Mouse (Mus musculus) lung, embryonic 14.5 days (tissue): ENCODE data around the gene Prlhr. TPM values are rescaled to one million over a fixed set of nuclear protein-coding genes. Genes with fewer than 3 reads are reported as not detected.
A peak's percentile ranks its signal among the peaks of the same experiment; 100 is the strongest.

ENCODE experiments used
- ATAC-seq: fragments of 200-750 bp; cut with Nextera tagmentation; 2 replicates; pipeline ENCODE4 v1.8.0; 2017; ENCODE audit warnings: mild to moderate bottlenecking, moderate TSS enrichment, moderate library complexity; ENCODE audit not compliant: insufficient read depth
- DNase-seq: peaks from one replicate; pipeline ENCODE4 v3.0.0-alpha.2; 2015
- H3K27ac ChIP-seq: fragments of 300-500 bp; sonication (generic); 2 replicates; pipeline ENCODE4 v1.5.1; 2014; ENCODE audit warnings: low read depth, mild to moderate bottlenecking, moderate library complexity
- H3K27me3 ChIP-seq: fragments of 300-500 bp; sonication (generic); 2 replicates; pipeline ENCODE4 v1.6.1; 2014; ENCODE audit warnings: low read length, control low read depth; ENCODE audit not compliant: insufficient read depth
- H3K36me3 ChIP-seq: fragments of 300-500 bp; sonication (generic); 2 replicates; pipeline ENCODE4 v1.6.1; 2014; ENCODE audit warnings: control low read depth; ENCODE audit not compliant: insufficient read depth
- H3K4me1 ChIP-seq: fragments of 300-500 bp; sonication (generic); 2 replicates; pipeline ENCODE4 v1.6.1; 2014; ENCODE audit warnings: antibody characterized with exemption, control low read depth; ENCODE audit not compliant: insufficient read depth
- H3K4me2 ChIP-seq: fragments of 300-500 bp; sonication (generic); 2 replicates; pipeline ENCODE4 v1.6.1; 2014; ENCODE audit warnings: mild to moderate bottlenecking
- H3K4me3 ChIP-seq: fragments of 300-500 bp; sonication (generic); 2 replicates; pipeline ENCODE4 v1.5.1; 2014; ENCODE audit warnings: low read depth, low read length
- H3K9ac ChIP-seq: fragments of 300-500 bp; sonication (generic); 2 replicates; pipeline ENCODE4 v1.6.1; 2014
- H3K9me3 ChIP-seq: fragments of 300-500 bp; sonication (generic); 2 replicates; pipeline ENCODE4 v1.6.1; 2016; ENCODE audit warnings: low read depth, low read length, control low read depth
- CTCF ChIP-seq: IDR thresholded peaks from 2 replicates; pipeline ENCODE4 v1.5.1; 2016; ENCODE audit warnings: antibody characterized with exemption, low read depth
- WGBS: fragments of 180-500 bp; shearing (Covaris S2); extraction: QIAGEN DNeasy Blood & Tissue Kit; methylation state at CpG from one replicate; pipeline ENCODE4 v1.1.7; 2014; 5-methylcytosine and 5-hydroxymethylcytosine counted together
- polyA plus RNA-seq: library from polyadenylated mRNA; unstranded; fragments of >200 nt; fragmentation: Nextera tagmentation; extraction: Ambion mirVana; gene quantifications from 2 replicates; pipeline ENCODE4 v1.2.1, GENCODE M21; 2014

Prlhr gene
- polyA plus RNA-seq, 1 experiment from 2014 or later = not detected

DNA sequence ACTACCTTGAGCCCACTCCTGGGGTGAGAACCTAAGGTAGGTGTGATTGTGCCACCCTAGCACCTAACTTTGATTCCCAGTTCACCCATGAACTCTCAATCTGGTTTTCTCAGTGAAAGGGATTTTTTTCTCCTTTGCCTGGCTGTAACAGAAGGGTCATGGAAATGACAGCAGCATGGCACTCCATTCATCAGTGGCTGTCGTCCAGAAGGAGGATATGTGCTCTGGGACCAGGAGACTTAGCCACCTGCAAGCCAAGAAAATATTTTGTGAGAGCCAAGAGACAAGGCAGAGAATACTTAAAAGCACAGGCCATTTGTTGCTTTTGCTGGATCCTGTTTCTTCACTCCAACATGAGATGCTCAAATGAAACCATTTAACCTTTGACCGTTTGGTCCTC lies 6.6 kb downstream of the Prlhr start:
- Histone ChIP-seq H3K4me3 (no peak overlapping the region), H3K4me2 (no peak overlapping the region), H3K4me1 (no peaks in the 10 kb centered on the region), H3K27me3 (peaks cover 9% of the 10 kb centered on the region), H3K27ac (no peak overlapping the region), H3K9ac (no peak overlapping the region), H3K36me3 (no peaks in the 10 kb centered on the region), H3K9me3 (no peaks in the 10 kb centered on the region)
- DNase-seq (no peak), ATAC-seq (no peak)
- TF ChIP-seq CTCF = no peak
- 57% methylated on average over 2 of the region's 2 CpGs for WGBS

GRCm38 (mm10) chr19:60459680-60460079 lies 8.4 kb downstream of the Prlhr start:
- no peak overlapping the region for H3K4me2 ChIP-seq
- no peak overlapping the region for H3K27ac ChIP-seq
- H3K9ac ChIP-seq = no peak overlapping the region
- peak; percentile 63 for DNase-seq
- H3K9me3 ChIP-seq = no peaks in the 10 kb centered on the region
- no peaks in the 10 kb centered on the region for H3K4me1 ChIP-seq
- H3K27me3 ChIP-seq = no peaks in the 10 kb centered on the region; the same call in none of the 2 replicates
- WGBS = 16% methylated on average over 3 of the region's 3 CpGs
- ATAC-seq = peak; percentile 52; the same call in 1 of the 2 replicates
- H3K4me3 ChIP-seq = no peak overlapping the region
- no peak for TF ChIP-seq CTCF
- no peaks in the 10 kb centered on the region for H3K36me3 ChIP-seq

GRCm38 (mm10) chr19:60459071-60459470 lies 9.0 kb downstream of the Prlhr start:
- H3K4me2 ChIP-seq = no peak overlapping the region
- no peaks in the 10 kb centered on the region for H3K36me3 ChIP-seq
- no peak overlapping the region for H3K9ac ChIP-seq
- H3K27ac ChIP-seq = no peak overlapping the region
- WGBS = 78% methylated on average over 2 of the region's 2 CpGs
- TF ChIP-seq CTCF = no peak
- DNase-seq (no peak), ATAC-seq (no peak)
- no peaks in the 10 kb centered on the region for H3K4me1 ChIP-seq
- no peak overlapping the region for H3K4me3 ChIP-seq
- no peaks in the 10 kb centered on the region; the same call in none of the 2 replicates for H3K27me3 ChIP-seq
- H3K9me3 ChIP-seq = no peaks in the 10 kb centered on the region

DNA sequence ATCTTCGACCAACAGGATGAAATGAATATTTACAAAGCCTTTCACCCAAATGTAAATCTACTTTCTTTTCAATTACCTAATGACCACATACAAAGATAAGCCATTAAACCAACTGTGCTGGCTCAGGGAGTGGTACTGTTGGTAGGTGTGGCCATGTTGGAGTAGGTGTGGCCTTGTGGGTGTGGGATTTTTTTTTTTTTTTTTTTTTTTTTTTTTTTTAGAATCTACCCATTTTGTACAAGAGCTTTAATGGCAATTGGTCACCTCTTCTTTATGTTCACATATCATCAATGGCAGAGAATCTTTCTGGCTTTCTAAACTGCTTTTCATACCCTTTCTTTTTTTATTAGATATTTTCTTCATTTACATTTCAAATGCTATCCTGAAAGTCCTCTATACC lies 12.3 kb downstream of the Prlhr start:
- DNase-seq = no peak
- Histone ChIP-seq H3K4me2 (no peak overlapping the region), H3K4me3 (no peak overlapping the region), H3K4me1 (no peaks in the 10 kb centered on the region), H3K27me3 (no peaks in the 10 kb centered on the region), H3K9me3 (no peaks in the 10 kb centered on the region), H3K36me3 (no peaks in the 10 kb centered on the region), H3K27ac (no peak overlapping the region), H3K9ac (no peak overlapping the region)
- no peak for TF ChIP-seq CTCF
- ATAC-seq = no peak
- WGBS = 64% methylated on average over 1 of the region's 1 CpGs

DNA sequence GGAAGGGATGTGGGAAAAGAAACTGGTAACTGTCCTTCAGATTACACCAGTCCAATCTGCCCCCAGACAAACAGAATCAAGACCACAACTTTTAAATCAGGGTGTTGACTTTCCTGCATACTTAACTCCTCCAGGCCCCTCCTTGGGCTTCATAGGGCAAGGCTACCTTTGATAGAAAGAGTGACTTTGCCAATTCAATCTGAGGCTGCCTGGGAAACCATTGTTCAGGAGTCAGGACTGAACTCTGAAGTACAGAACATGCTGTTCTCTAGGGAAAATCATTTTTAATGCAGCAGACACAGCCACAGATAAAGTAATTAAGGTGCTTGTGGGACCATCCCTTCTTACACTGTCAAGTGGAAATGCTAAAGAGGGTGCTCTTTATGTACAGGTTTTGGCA lies 27.6 kb downstream of the Prlhr start:
- Histone ChIP-seq H3K4me2 (no peak overlapping the region), H3K27me3 (no peaks in the 10 kb centered on the region), H3K9me3 (no peaks in the 10 kb centered on the region), H3K4me3 (no peak overlapping the region), H3K4me1 (no peaks in the 10 kb centered on the region), H3K27ac (no peak overlapping the region), H3K36me3 (no peaks in the 10 kb centered on the region), H3K9ac (no peak overlapping the region)
- DNase-seq (no peak), ATAC-seq (no peak)
- no peak for TF ChIP-seq CTCF

DNA sequence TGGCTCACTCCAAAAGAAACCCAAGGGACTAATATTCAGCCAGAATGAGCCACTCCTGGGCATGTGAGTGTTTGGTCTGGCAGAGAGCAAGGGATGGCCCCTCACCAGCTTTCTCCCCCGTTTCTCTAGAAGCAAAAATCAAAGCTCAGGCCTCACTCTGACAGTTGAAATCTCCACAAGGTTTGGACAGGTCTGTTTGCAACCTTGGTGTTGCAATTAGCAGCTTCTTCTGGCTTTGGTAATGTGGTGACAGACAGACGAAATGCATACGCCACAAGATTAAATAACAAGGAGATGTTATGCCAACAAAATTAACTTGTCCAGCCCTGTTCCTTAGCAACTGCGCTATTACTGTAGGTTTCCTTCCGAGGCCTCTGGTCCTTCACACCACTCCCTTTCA lies 28.0 kb downstream of the Prlhr start:
- WGBS = 53% methylated on average over 5 of the region's 5 CpGs
- DNase-seq = no peak
- Histone ChIP-seq H3K4me3 (no peak overlapping the region), H3K36me3 (no peaks in the 10 kb centered on the region), H3K4me1 (no peaks in the 10 kb centered on the region), H3K4me2 (no peak overlapping the region), H3K9ac (no peak overlapping the region), H3K27ac (no peak overlapping the region), H3K27me3 (no peaks in the 10 kb centered on the region), H3K9me3 (no peaks in the 10 kb centered on the region)
- no peak for ATAC-seq
- no peak for TF ChIP-seq CTCF

DNA sequence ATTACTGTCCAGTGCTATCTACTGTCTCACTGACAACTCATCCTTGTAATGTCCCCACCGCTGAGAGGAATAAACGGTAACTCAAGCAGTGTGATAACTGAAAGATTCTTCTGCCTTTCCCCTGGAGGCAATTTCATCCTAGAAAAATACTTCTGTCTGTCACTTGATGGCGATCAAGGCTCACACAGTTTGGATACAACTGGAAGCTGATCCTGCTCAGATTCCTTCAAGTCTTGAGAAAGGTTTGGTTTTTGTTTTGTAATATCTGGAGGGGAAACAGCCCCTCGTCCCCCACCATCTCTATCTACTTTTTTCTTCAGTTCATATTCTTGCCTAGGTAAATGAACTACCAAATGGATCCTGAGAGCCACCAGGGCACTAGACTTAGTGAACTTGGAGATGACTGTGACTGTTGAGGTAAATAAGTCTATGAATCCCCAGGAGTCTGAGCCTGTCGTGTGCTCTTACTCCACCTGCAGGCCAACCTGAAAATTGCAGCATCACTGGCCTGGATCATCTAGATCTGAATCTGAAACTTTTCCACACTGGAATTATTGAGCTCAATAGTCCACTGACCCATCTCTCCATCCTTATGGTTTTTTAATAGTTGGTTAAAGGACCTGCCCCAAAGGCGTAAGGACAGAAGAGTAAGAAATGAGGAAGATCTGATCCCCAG lies 30.4 kb downstream of the Prlhr start:
- no peak overlapping the region for H3K27ac ChIP-seq
- no peaks in the 10 kb centered on the region for H3K27me3 ChIP-seq
- H3K4me3 ChIP-seq = no peak overlapping the region
- H3K36me3 ChIP-seq = no peaks in the 10 kb centered on the region
- H3K9me3 ChIP-seq = no peaks in the 10 kb centered on the region
- TF ChIP-seq CTCF = peak; percentile 69
- H3K9ac ChIP-seq = no peak overlapping the region
- WGBS = 48% methylated on average over 6 of the region's 6 CpGs
- H3K4me1 ChIP-seq = no peaks in the 10 kb centered on the region
- ATAC-seq (no peak), DNase-seq (peak; percentile 70)
- no peak overlapping the region for H3K4me2 ChIP-seq
